Mouse (Mus musculus): Measurements from ENCODE around the gene Krtap12-1. TPM values are rescaled to one million over a fixed set of nuclear protein-coding genes. Genes with fewer than 3 reads are reported as not detected.
"Not testable (repeated sequence)": the region's sequence is repeated elsewhere in the genome, so short reads cannot be mapped to it uniquely, and the experiment has no call there.

Krtap12-1 gene
- total RNA-seq (2014; fragmentation: Nextera tagmentation) = not detected in 2 replicates
- not detected in 2 replicates for total RNA-seq (2017)

DNA sequence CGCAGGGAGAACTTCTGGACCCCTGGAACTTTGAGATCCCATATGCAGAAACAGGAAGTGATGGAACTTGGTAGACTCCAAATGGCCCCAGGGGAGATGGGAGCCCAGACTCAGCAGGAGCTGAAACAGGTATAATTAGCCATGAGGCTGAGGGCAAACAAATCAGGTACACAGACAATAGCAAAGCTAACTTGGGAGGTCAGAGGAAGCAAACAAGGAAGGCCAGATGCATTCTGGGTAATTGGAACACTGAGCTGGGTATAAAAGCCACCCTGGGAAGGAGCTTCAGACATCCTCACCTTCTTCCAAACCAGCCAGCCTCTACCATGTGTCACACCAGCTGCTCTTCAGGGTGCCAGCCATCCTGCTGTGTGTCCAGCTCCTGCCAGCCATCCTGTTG lies at the start of gene Krtap12-1:
Gene Krtap12-1, plus strand, starts transcription at position 301 of the 400 bp plus-strand sequence.
- not testable (repeated sequence) for ATAC-seq (replicated peaks; ENCODE audit: poor library complexity, severe bottlenecking)

DNA sequence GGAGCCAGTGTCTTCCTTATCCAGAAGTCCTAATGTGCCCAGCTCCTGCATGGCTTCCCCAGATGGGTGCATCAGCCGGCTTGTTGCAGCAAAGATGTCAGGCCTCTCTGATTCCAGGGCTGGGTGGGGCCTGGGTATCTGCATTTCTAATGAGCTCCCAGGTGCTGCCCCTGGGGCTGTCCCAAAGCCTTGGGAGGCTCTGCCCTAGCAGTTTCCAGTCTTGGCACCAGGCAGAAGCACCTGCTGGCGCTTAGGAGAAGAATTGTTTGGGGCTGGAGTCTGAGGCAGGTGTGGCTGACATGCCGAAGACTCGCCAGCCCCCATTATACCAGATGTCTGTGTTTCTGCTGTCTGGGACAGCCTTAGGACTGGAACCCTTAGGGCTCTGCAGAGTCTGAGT lies 49.7 kb upstream of the Krtap12-1 start:
- no peak for ATAC-seq (replicated peaks; ENCODE audit: poor library complexity, severe bottlenecking)

DNA sequence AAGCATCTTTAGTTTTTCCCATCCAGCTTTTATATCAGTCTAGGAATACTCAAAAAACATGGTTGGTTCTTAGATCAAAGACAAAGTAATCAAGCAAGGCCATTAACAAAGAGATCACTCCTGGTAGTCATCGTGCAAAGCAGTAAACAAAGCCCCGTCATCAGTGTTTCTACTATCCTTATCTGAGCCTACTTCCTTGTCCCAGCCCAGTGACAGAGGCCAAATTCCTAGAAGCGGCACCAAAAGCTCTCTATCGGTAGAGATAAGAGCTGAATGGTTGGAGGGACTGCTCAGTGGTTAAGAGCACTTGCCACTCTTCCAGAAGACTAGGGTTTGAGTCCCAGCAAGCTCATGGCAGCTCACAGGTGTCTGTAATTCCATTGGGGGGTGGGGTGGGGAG lies 48.9 kb upstream of the Krtap12-1 start:
- ATAC-seq (replicated peaks; ENCODE audit: poor library complexity, severe bottlenecking) = no peak

DNA sequence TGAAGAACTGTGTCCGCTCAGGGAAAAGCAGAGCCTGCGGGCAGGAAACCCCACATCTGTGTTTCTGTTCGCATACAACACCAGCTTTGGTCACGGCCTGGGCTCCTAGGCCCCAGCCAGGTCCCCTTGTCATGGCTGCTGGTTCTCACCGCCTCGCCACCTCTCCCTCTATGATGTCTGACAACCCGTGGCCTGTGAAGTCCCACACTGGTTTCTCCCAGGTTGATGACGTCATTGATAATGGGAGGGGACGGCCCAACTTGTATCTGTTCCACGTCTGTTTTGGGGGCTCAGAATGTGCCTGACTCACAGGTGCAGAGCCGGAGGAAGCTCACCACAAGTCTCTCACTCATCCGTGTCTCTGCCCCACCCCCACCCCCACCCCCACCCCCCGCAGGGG lies 46.6 kb upstream of the Krtap12-1 start:
- ATAC-seq (replicated peaks; ENCODE audit: poor library complexity, severe bottlenecking) = no peak

DNA sequence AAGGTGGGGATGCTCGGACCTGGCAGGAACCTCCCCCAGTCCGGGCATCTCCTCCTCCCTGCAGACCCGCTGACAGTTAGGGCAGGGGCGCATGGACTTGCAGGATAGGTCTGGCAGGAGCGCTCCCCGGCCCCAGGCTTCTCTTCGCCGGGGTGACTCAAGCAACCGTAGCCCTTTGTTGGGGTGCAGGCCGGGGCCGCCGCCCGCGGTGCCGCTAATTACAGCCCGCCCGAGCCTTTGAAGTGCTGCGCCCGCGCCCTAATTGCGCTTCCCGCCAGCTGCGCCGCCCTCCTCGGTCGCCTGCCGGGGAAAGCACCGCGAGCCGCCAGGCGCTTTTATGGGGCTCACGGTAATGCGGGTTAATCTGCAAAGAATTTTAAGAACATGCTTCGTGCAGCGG lies 42.8 kb upstream of the Krtap12-1 start:
- no peak; the same call in 1 of the 2 replicates for ATAC-seq (replicated peaks; ENCODE audit: poor library complexity, severe bottlenecking)

DNA sequence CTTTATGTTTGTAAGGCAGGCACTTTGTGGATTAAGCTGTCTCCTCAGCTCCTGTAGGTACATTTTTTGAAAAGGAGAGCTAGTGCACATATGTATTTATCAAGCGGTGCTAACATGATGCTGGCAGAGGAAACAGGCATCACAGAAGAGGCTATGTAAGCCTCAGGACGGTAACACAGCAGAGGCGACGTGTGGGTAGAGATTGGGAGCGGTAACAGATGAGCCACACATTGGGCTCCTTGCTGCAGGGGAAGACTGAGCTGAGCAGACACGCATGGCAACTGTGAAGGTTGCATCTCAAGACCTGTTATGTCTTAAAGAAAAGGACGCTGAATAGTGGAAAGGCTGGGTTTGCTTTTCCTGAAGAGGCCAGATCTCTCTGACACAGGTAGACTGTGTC lies 37.4 kb upstream of the Krtap12-1 start:
- no peak for ATAC-seq (replicated peaks; ENCODE audit: poor library complexity, severe bottlenecking)

DNA sequence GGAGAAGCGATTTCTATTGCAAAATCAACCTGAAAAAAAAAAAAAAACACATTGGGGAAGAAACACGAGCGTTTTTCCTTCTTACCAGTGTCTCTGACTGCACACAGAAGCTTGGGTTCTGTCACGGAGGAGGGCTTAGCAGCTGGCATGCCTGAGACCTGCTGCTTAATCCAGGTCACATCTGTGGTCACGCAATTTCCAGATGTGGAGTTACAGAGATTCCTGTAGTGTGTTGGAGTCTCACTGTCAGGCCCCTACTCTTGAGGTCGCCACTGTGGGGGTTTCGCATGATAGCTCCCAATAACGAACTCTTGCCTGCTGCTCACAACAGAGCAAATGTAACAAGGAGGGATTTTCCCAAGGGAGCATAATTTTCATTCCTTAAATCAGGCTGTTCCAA lies 36.2 kb upstream of the Krtap12-1 start:
- ATAC-seq (replicated peaks; ENCODE audit: poor library complexity, severe bottlenecking) = no peak

DNA sequence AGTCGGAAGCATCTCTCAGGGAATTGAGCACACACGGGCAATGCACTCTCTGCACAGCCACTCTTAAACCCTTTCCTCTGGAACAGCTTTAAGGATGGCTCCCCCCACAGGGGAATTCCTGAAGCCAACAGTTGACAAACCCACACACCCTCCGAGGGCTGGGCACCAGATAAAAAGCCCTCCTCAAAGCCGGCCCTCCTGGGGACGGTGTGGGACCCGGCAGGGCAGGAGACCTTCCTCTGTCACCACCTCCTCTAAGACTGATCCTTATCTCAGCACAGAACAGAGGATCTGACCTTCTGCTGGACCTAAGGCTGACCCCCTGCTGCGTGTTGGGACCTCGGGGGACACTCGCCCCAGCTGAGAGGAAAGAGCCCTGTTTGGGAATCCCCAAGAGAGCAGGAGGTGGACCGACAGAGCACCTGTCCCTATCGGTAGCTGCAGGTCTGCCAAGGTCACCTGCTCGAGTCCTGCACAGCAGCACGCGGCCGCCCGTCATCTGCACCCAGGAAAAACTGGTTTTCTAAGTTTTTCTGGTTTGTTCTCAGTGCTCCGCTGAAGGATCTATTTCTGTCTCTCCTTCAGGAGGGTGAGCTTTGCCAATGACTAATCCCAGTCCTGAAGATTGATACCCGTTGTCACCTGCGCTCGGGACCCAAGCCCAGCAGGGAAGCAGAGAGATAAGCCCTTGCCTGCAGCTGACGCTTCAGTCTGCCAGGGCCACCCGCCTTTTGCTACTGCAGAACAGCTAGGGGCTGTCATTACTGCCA lies 34.3 kb upstream of the Krtap12-1 start, which contains the start of gene Tspear:
Gene Tspear, plus strand, starts transcription at position 675 of the 770 bp plus-strand sequence.
- ATAC-seq (replicated peaks; ENCODE audit: poor library complexity, severe bottlenecking) = no peak

DNA sequence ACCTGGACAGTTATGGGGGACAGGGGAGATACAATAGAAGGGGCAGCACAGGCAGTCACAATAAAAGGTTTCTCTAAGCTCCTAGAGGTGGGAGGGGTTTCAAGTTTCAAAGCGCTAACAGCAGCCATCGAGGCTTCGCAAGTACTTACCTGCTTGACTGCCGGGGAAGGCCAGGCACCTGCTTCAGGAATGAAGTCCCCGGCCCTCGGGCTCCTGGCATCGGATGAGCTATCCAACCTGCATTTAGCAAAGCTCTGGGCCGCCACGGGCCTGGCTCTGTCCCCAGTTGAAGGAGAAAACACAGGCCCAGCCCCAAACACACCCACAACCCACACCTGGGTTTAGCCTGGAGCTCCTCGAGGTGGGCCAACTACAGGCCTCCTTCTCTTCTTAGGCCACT lies 33.4 kb upstream of the Krtap12-1 start:
- ATAC-seq (replicated peaks; ENCODE audit: poor library complexity, severe bottlenecking) = no peak

DNA sequence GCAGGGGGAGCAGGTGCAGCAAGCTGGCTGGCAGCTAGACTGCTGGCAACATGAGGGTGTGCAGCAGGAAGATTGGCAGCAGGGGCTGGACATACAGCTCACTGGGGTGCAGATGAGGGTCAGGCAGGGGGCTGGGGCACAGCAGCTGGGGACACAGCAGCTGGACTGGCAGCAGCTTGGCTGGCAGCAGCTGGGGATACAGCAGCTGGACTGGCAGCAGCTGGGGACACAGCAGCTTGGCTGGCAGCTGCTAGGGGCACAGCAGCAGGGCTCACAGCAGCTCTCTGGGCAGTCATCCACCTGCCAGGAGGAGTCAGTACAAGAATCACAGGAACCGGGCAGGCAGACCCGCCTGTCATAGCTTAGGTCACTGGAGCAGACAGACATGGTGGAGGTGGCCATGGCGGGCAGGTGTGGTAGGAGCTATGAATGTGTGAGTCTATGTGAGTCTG lies 30.0 kb upstream of the Krtap12-1 start, which contains the start of gene Gm19402:
Gene Gm19402, minus strand, starts transcription at position 402 of the 452 bp plus-strand sequence.
- ATAC-seq (replicated peaks; ENCODE audit: poor library complexity, severe bottlenecking) = not testable (repeated sequence)

DNA sequence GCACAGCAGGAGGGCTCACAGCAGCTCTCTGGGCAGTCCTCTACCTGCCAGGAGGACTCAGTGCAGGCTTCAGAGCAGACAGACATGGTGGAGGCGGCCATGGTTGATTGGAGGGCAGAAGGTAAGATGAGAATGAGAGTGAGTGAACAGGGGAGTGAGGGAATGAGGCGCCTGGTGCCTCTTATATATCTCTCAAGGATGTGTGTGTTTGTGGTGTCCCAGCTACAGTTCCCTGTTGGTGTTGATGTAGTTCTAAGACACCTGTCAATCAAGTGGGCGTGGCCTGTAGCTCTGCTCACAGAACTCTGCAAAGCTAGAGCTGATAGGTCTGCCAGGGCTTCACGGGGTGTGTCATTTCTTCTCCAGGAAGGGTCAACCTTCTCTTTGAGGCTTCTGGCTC lies 23.3 kb upstream of the Krtap12-1 start, which contains the start of gene Gm9508:
Gene Gm9508, minus strand, starts transcription at position 101 of the 400 bp plus-strand sequence.
- ATAC-seq (replicated peaks; ENCODE audit: poor library complexity, severe bottlenecking) = no peak

DNA sequence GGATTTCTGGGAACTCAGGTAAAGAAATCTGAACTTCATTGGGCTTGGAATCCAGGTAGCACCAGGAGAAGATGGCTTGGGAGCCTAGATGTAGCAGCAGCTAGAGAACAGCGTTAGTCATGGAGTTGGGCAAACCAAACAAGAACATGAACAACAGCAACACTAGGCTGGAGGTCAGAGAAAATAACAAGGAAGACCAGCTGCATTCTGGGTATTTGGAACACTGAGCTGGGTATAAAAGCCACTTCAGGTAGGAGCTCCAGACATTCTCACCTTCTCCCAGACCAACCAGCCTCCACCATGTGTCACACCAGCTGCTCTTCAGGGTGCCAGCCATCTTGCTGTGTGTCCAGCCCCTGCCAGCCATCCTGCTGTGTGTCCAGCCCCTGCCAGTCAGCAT lies 14.1 kb upstream of the Krtap12-1 start, which contains the start of gene Gm10272:
Gene Gm10272, plus strand, starts transcription at position 301 of the 400 bp plus-strand sequence.
- ATAC-seq (replicated peaks; ENCODE audit: poor library complexity, severe bottlenecking) = no peak

DNA sequence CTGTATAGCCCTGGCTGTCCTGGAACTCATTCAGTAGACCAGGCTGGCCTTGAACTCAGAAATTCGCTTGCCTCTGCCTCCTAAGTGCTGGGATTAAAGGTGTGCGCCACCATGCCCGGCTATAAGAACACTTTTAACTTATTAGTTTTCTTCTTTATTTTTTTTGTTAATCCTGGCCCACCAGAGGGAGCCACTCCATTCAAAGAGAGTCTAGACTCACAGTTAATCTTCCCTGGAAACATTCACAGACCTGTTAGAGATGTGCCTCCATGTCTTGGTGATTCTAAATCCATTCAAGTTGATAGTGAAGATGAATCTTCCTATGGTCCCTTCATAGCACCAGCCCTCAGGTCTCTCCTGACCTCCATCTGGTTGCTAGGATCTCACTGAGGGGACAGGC lies 10.6 kb upstream of the Krtap12-1 start:
- no peak for ATAC-seq (replicated peaks; ENCODE audit: poor library complexity, severe bottlenecking)

DNA sequence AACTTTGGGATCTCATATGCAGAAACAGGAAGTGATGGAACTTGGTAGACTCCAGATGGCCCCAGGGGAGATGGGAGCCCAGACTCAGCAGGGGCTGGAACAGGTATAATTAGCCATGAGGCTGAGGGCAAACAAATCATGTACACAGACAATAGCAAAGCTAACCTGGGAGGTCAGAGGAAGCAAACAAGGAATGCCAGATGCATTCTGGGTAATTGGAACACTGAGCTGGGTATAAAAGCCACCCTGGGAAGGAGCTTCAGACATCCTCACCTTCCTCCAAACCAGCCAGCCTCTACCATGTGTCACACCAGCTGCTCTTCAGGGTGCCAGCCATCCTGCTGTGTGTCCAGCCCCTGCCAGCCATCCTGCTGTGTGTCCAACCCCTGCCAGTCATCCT lies 9.2 kb upstream of the Krtap12-1 start, which contains the start of gene Gm10024:
Gene Gm10024, plus strand, starts transcription at position 301 of the 400 bp plus-strand sequence.
- ATAC-seq (replicated peaks; ENCODE audit: poor library complexity, severe bottlenecking) = not testable (repeated sequence)

DNA sequence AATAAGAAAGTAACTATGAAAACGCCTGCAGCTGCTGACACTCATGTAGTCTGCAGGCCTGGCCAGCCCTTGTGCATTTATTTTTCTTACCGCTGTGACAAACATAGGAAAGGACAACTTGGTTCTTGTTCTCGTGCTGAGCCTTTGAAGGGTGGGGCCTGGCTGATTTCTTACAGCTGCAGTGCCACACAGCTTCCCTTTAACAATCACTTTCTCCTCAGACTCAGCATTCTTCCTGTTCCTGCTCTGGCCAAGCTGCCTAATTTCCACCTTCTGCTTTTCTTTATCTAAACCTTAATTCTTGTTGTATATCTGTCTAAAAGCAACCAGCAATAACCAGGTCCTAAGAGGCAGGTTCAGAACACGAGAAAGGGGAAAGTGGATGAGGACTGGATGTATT lies 6.7 kb upstream of the Krtap12-1 start:
- ATAC-seq (replicated peaks; ENCODE audit: poor library complexity, severe bottlenecking) = no peak

DNA sequence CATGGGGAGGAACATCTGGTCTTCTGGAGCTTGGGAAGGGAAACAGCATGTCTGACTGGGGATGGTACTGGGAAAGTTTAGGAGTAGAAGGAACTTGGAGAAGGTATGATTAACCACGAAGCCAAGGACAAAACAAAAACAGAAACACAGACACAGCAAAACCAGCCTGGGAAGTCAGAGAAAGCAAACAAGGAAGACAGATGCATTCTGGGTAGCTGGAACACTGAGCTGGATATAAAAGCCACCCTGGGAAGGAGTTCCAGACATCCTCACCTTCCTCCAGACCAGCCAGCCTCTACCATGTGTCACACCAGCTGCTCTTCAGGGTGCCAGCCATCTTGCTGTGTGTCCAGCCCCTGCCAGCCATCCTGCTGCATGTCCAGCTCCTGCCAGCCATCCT lies 4.9 kb upstream of the Krtap12-1 start, which contains the start of gene Gm10142:
Gene Gm10142, plus strand, starts transcription at position 301 of the 400 bp plus-strand sequence.
- ATAC-seq (replicated peaks; ENCODE audit: poor library complexity, severe bottlenecking) = no peak

DNA sequence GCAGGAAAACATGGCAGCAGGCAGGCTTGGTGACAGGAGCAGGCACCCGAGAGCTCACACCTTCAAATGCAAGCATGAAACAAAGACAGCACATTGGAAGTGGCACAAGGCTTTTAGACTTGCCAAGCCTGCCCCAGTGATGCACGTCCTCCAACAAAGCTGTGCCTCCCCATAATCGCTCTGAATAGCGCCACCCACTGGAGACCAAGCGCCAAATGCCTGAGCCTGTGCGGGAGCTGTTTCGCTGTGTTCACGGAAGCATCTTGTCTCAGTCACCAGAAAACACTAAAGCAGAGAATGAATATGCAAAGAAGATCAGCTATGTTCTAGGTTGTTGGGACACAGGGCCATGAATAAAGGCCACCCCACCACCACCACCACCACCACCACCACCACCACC lies 4.5 kb downstream of the Krtap12-1 start:
- ATAC-seq (replicated peaks; ENCODE audit: poor library complexity, severe bottlenecking) = no peak

DNA sequence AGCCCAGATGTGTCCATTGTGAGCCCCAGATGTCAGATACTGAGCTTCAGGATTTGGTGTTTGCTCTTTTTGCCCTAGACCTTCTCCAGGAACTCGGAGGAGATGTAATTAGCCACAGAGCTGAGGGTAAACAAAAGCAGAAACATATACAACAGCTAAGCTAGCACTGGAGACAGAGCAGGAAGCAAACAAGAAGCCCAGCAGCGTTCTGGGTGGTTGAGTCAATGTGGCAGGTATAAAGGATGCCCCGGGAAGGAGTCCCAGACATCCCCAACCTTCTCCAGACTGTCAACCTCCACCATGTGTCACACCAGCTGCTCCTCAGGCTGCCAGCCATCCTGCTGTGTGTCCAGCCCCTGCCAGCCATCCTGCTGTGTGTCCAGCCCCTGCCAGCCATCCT lies 5.8 kb downstream of the Krtap12-1 start, which contains the start of gene Gm10100:
Gene Gm10100, plus strand, starts transcription at position 301 of the 400 bp plus-strand sequence.
- ATAC-seq (replicated peaks; ENCODE audit: poor library complexity, severe bottlenecking) = no peak

DNA sequence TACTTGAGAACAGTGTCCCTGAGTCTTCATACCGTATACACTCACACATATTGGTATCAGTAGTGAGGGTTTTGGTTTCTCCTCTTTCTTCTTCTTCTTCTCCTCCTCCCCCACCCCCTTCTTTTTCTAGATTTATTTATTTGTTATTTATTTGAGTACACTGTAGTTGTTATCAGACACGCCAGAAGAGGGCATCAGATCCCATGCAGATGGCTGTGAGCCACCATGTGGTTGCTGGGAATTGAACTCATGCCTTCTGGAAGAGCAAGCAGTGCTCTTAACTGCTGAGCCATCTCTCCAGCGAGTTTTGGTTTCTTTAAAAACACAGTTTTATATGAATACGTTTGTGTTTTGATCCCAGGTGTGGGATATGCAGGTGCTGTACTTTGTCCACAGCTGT lies 7.9 kb downstream of the Krtap12-1 start:
- ATAC-seq (replicated peaks; ENCODE audit: poor library complexity, severe bottlenecking) = no peak

DNA sequence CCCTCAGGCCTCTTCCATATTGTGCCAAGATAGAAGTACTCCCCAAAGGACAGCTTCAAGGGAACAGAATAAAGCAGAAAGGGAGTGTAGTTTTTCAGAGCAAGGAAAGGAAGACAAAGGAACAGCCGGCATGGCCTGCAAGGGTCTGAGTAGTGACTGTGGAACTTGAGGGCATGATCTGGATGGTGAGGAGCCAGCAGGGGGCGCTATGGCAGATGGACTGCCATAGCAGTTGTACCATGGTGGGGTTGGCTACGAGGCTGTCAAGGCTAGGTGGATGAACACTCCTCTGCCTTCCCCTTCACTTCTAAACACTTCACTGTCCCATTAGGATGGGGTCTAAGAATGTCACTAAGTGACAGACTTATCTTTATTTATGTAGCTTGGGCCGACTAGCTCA lies 8.8 kb downstream of the Krtap12-1 start:
- ATAC-seq (replicated peaks; ENCODE audit: poor library complexity, severe bottlenecking) = 0 out of 2 replicates have a peak, but pooled peaks have one; percentile 27

DNA sequence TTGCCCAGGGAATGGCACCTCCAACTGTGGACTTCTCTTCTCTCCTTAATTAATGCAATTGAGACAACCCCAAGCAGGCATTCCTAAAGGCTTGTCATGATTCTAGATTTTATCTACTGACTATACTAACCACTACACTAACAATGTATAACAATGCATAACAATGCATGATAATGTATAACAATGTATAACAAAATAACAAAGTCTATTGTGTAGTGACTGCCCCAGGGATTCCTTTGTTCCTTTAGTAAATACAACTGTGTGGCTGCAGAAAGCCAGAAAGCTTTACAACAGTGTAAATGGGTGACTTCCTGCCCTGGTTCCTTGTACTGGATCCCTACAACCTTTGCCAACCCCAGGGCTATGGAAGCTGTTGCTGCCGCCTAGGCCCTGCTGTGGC lies 15.5 kb downstream of the Krtap12-1 start:
- ATAC-seq (replicated peaks; ENCODE audit: poor library complexity, severe bottlenecking) = no peak

Data from granulocyte monocyte progenitor cell, adult 5-6 weeks (primary cell).